Mouse (Mus musculus) megakaryocyte, embryonic 14.5 days (primary cell): ENCODE results near the gene Epgn. TPM values are rescaled to one million over a fixed set of nuclear protein-coding genes. Genes with fewer than 3 reads are reported as not detected.

ENCODE experiments used
- H3K27me3 ChIP-seq: replicated peaks from 2 replicates; pipeline ENCODE3; 2012; ENCODE audit warnings: inconsistent platforms
- H3K36me3 ChIP-seq: replicated peaks from 2 replicates; pipeline ENCODE3; 2012; ENCODE audit warnings: low read length, inconsistent platforms, mixed read lengths
- H3K4me1 ChIP-seq: 2 replicates; pipeline ENCODE4 v1.6.1; 2012; ENCODE audit warnings: inconsistent platforms
- H3K4me3 ChIP-seq: replicated peaks from 2 replicates; pipeline ENCODE3; 2012; ENCODE audit warnings: moderate library complexity, mild to moderate bottlenecking, inconsistent platforms
- H3K9me3 ChIP-seq: 2 replicates; pipeline ENCODE4 v1.6.1; 2012; ENCODE audit warnings: inconsistent platforms
- FLI1 ChIP-seq: IDR thresholded peaks from 2 replicates; pipeline ENCODE4 v1.6.1; 2012; ENCODE audit warnings: low read length, inconsistent platforms, mixed read lengths
- GATA1 ChIP-seq: IDR thresholded peaks from 3 replicates; pipeline ENCODE4 v1.6.1; 2012; ENCODE audit warnings: mixed read lengths, low read length, inconsistent platforms, borderline replicate concordance
- polyA plus RNA-seq: library from polyadenylated mRNA; stranded (reverse); fragments of >175 nt; gene quantifications from 2 replicates; pipeline ENCODE4 v1.2.3, GENCODE M21; 2012; ENCODE audit warnings: low replicate concordance; ENCODE audit not compliant: insufficient read depth

Gene Epgn
- polyA plus RNA-seq, 1 experiment: not detected

DNA sequence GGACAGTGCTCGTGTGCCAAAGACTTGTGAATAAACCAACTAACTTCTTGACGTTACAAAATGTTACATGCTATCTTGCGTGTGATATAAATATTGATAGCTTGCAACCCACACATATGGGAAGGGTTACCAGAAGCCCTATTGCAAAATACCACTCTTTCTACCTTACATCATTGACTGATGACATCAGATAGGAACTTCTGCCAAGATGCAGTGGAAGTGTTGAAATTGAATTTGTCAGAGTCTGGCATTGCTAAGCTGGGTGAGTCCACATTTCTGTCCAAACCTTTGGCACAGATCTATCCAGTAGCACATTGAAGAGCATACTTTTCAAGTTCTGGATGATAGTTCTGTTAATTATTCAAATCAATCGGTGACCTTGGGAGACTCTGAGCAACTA lies 9.4 kb downstream of the Epgn start:
- peaks cover 8% of the 10 kb centered on the region; the same call in 1 of the 2 replicates for H3K4me1 ChIP-seq
- no peaks in the 10 kb centered on the region for H3K27me3 ChIP-seq
- H3K9me3 ChIP-seq: no peaks in the 10 kb centered on the region
- no peak for TF ChIP-seq GATA1
- TF ChIP-seq FLI1: no peak
- no peak overlapping the region for H3K4me3 ChIP-seq
- H3K36me3 ChIP-seq: no peaks in the 10 kb centered on the region

GRCm38 (mm10) chr5:91037756-91038155 lies 10.5 kb downstream of the Epgn start:
- Histone ChIP-seq H3K27me3 (no peaks in the 10 kb centered on the region), H3K4me1 (peaks cover 8% of the 10 kb centered on the region; the same call in 1 of the 2 replicates), H3K9me3 (no peaks in the 10 kb centered on the region), H3K4me3 (no peak overlapping the region), H3K36me3 (no peaks in the 10 kb centered on the region)
- TF ChIP-seq GATA1: no peak
- TF ChIP-seq FLI1: no peak

GRCm38 (mm10) chr5:91038547-91038946 lies 11.3 kb downstream of the Epgn start:
- Histone ChIP-seq H3K36me3 (no peaks in the 10 kb centered on the region), H3K4me3 (no peak overlapping the region), H3K27me3 (no peaks in the 10 kb centered on the region), H3K9me3 (no peaks in the 10 kb centered on the region), H3K4me1 (peaks cover 8% of the 10 kb centered on the region; the same call in 1 of the 2 replicates)
- TF ChIP-seq FLI1: no peak
- no peak for TF ChIP-seq GATA1

DNA sequence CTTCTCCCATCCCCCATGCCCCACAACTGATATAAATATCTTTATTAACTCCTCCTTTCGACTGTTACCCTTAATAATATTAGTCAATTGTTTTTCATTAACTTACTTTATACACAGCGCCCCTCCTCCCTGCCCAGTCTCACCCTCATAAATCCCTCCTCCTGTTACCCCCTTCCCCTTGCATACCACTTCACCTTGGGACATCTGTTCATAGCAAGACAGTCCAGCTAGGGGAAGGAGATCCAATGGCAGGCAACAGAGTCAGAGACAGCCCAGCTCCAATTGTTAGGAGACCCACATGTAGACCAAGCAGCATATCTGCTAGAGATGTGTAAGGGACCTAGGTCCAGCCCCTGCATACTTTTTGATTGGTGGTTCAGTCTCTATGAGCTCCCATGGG lies 11.7 kb downstream of the Epgn start:
- Histone ChIP-seq H3K4me3 (no peak overlapping the region), H3K27me3 (no peaks in the 10 kb centered on the region), H3K36me3 (no peaks in the 10 kb centered on the region), H3K4me1 (peaks cover 8% of the 10 kb centered on the region; the same call in 1 of the 2 replicates), H3K9me3 (no peaks in the 10 kb centered on the region)
- TF ChIP-seq FLI1 (no peak), GATA1 (no peak)

DNA sequence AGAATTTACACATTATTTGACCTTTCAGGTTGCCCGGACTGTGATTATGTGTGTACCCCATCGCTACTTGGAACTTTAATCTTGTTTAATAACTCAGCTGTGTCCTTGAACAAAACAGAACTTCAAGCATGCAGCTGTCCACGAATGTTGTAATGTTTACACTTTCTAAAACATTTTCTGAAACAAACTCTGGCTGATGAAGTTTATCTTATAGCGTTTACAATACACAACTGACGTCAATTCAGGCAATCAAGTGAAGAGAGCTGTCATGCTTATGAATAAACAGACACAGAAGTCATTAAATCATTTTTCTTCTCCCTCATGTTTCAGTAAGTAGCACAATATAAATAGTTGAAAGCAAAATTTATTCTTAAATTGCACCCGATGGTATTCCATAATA lies 20.7 kb downstream of the Epgn start:
- TF ChIP-seq GATA1 (no peak), FLI1 (no peak)
- Histone ChIP-seq H3K4me1 (no peaks in the 10 kb centered on the region), H3K9me3 (no peaks in the 10 kb centered on the region)

GRCm38 (mm10) chr5:91048397-91048796 lies 21.1 kb downstream of the Epgn start:
- TF ChIP-seq GATA1 (no peak), FLI1 (no peak)

More for the DNA sequence above, 20.7 kb downstream of the Epgn start:
- no peaks in the 10 kb centered on the region for H3K27me3 ChIP-seq
- no peak overlapping the region for H3K4me3 ChIP-seq
- no peaks in the 10 kb centered on the region for H3K36me3 ChIP-seq

DNA sequence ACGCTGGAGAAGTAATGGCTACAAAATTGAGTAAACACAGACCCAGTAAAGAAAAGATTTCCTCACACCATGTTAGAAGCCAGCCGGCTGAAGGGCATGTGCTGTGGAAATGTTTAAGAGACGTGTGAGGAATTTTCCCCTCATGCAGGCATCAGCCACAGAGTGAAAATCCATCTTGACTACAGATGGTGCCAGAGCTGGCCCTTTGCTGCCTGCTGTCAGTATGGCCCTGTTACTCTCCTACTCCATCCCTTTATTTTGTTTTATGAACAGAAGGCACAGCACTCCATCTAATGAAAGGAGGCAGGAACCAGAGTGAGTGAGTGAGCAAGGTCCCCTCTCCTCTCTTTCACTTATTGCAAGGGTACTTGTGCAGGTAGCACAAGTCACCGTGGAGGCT lies 45.1 kb downstream of the Epgn start:
- TF ChIP-seq FLI1 (no peak), GATA1 (no peak)
- Histone ChIP-seq H3K27me3 (peaks cover 30% of the 10 kb centered on the region), H3K9me3 (0 out of 2 replicates have a peak, but pooled peaks cover 6% of the 10 kb centered on the region), H3K4me3 (no peak overlapping the region), H3K36me3 (no peaks in the 10 kb centered on the region), H3K4me1 (peaks cover 4% of the 10 kb centered on the region; the same call in 1 of the 2 replicates)

More at GRCm38 (mm10) chr5:91048397-91048796, 21.1 kb downstream of the Epgn start:
- H3K27me3 ChIP-seq: no peaks in the 10 kb centered on the region
- H3K9me3 ChIP-seq: no peaks in the 10 kb centered on the region
- H3K36me3 ChIP-seq: no peaks in the 10 kb centered on the region
- H3K4me3 ChIP-seq: no peak overlapping the region
- no peaks in the 10 kb centered on the region for H3K4me1 ChIP-seq

DNA sequence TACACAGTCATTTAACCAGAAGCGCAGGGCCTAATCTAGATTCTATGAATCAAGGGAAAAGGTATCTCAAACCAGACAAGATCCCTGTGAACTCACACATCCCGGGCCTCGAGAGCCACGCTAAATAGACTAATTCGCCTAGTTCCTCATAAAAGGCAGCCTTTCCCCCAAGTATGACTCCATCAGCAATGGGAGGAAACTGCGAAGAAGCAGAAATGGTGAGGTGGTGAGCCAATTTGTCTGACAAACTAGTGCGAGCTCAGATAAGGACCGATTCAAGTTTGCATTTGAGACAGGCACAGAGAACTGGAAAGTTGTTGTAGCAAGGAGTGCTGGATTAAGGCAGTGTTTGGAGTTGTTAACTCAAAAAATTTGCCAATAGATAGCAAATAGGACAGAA lies 46.4 kb downstream of the Epgn start:
- no peaks in the 10 kb centered on the region for H3K36me3 ChIP-seq
- H3K4me3 ChIP-seq: no peak overlapping the region
- H3K27me3 ChIP-seq: peaks cover 30% of the 10 kb centered on the region
- TF ChIP-seq GATA1 (no peak), FLI1 (no peak)
- 0 out of 2 replicates have a peak, but pooled peaks cover 6% of the 10 kb centered on the region for H3K9me3 ChIP-seq
- peaks cover 4% of the 10 kb centered on the region; the same call in 1 of the 2 replicates for H3K4me1 ChIP-seq

GRCm38 (mm10) chr5:91074026-91074425 lies 46.8 kb downstream of the Epgn start:
- TF ChIP-seq GATA1 (no peak), FLI1 (no peak)
- Histone ChIP-seq H3K4me1 (peaks cover 4% of the 10 kb centered on the region; the same call in 1 of the 2 replicates), H3K4me3 (no peak overlapping the region), H3K36me3 (no peaks in the 10 kb centered on the region), H3K27me3 (peaks cover 30% of the 10 kb centered on the region), H3K9me3 (0 out of 2 replicates have a peak, but pooled peaks cover 6% of the 10 kb centered on the region)

GRCm38 (mm10) chr5:91074450-91074950 lies 47.2 kb downstream of the Epgn start, which contains the start of gene Ereg:
Ereg (plus strand) TSS chr5:91074622.
- peaks cover 30% of the 10 kb centered on the region for H3K27me3 ChIP-seq
- TF ChIP-seq GATA1 (no peak), FLI1 (no peak)
- H3K9me3 ChIP-seq: 0 out of 2 replicates have a peak, but pooled peaks cover 6% of the 10 kb centered on the region
- H3K36me3 ChIP-seq: no peaks in the 10 kb centered on the region
- peaks cover 4% of the 10 kb centered on the region; the same call in 1 of the 2 replicates for H3K4me1 ChIP-seq
- peak within 1 kb of the TSS; percentile 38 for H3K4me3 ChIP-seq
